Mouse (Mus musculus) erythroid progenitor cell, adult 5-6 weeks (primary cell): ENCODE data around the gene Vav2. TPM values are rescaled to one million over a fixed set of nuclear protein-coding genes. Genes with fewer than 3 reads are reported as not detected.

Source experiments
- ATAC-seq: replicated peaks from 2 replicates; pipeline ENCODE4 v1.8.0; 2016; ENCODE audit warnings: moderate number of reproducible peaks, mild to moderate bottlenecking, moderate TSS enrichment, inconsistent platforms; ENCODE audit not compliant: poor library complexity, low FRiP score, severe bottlenecking
- total RNA-seq, 2 experiments: library from RNA; stranded (forward) in 1 of 2; stranded (reverse) in 1 of 2; fragments of 150-400 nt in 1 of 2; fragments of 186-747, 209-891 nt in 1 of 2; gene quantifications; 2 replicates each; pipeline versions ENCODE4 v1.2.3 to v1.2.4; 2015 to 2017; ENCODE audit warnings: low replicate concordance in 2 of 2

Vav2 gene
- total RNA-seq, 2 experiments from 2014 or later = 1.7 to 10.7 TPM

- ATAC-seq = no peak
Measured at GRCm38 (mm10) chr2:27412245-27412800, 14.5 kb downstream of the Vav2 start.

- no peak for ATAC-seq
Measured at GRCm38 (mm10) chr2:27411688-27412174, 15.1 kb downstream of the Vav2 start.

GRCm38 (mm10) chr2:27410518-27411140 lies 16.2 kb downstream of the Vav2 start:
- ATAC-seq = no peak

- no peak for ATAC-seq
Measured at GRCm38 (mm10) chr2:27408194-27408593, 18.6 kb downstream of the Vav2 start.

GRCm38 (mm10) chr2:27406928-27407327 lies 19.9 kb downstream of the Vav2 start:
- ATAC-seq = no peak

DNA sequence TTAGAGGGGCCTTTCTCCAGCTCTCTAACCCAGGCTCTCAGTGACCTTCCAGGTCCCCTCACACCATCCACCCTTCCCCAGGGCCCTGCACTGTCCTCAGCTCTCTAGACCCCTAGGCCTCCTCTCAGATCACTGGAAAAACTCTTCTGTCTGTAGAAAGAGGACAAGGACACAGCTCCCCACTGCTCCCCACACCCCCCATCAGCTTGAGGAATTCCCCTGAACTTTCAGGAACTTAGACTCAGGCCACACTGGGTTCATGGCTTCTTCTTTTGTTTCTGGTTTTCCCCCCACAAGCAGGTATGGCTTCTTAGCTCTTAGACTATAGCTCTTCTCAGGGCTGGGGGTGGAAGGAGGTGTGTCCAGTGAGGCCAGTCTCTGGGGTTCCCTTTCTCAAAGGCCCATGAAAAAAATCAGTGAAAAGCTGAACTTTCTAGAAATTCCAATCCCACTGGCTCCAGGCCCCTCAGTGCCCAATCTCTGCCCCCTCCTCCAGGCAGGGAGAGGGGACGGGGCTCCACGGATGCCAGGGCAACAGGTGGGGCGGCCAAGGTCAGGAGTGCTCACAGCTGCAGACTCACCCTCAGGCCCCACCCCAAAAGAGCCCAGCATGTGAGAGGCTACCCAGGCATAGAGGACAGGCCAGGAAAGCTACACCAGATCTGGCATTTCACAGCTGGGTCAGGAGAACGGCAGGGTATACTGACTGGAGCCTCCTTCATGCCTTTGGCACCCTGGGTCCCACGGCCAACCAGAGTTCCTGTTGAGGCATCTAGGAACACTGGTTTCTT lies 21.5 kb downstream of the Vav2 start:
- no peak for ATAC-seq

DNA sequence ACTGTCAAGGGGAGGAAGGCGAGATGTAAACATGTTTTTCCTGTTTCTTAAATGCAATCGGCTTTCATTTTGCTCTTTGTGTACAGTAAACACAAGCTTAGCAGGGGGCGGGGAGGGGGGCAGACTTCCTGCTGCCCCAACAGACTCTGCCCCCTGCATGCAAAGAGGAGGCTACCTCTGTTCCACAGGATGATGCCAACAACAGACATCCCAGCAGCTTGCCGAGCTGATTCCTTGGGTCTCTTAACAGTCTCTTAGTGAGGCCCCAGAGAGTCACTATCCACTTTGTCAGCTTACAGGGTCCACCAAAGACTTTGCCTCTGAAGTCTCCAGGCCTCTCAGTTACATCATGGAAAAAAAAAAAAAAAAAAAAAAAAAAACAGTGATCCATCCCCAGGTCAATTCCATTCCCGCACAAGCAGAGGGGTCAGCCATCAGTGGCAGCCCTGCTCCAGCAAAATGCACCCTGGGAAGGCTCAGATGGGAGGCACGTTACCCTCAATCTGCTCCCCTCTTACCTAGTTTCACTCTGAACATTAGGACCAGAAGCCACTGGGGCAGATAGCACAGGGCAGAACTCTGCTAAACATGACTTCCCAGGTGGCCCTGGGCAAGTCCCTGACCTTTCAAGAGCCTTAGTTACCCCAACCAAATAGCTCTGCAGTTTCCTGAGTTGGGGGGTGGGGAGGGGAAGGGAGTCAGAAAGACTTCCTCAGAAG lies 22.3 kb downstream of the Vav2 start:
- ATAC-seq = no peak

- ATAC-seq = no peak
Measured at GRCm38 (mm10) chr2:27401544-27401943, 25.3 kb downstream of the Vav2 start.

- ATAC-seq = no peak
Measured at GRCm38 (mm10) chr2:27400083-27400482, 26.8 kb downstream of the Vav2 start.

DNA sequence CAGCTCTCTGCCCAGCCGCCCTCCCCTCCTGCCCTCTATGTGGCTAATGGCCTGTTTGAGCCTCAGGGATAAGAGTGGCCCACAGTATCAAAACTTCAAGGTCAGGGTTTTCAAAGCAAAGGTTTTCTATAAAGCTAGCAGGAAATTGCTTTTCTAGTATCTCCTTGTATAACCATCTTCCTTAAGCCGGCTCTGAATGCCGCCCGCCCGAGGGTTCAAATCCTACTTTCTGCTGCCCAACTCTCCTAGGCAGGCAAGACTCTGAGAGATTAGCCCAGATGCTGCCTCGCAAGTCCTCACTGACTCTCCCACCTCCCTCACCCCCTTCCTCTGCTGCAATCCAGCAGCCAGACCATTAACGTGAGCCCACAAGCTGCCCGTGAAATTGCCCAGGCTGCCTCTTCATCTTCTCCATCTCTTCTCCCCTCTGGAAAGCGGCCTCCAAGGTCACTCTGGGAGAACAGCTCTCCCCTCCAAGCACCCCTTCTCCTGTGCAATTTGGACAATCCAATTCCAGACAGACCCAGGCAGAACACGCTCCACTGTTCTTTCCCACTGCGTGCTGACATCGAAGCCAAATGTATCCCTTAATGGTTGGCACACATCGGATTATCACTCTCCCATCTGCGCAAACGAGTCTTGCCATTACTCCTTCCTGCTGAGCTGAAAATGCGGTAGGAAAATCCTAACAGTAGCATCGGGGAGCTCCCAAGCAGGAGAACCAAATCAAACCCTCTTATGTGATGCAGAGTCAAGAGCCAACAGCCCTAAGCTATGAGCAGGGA lies 30.0 kb downstream of the Vav2 start:
- no peak for ATAC-seq

GRCm38 (mm10) chr2:27394158-27394832 lies 32.5 kb downstream of the Vav2 start:
- ATAC-seq = no peak

- no peak for ATAC-seq
Measured at GRCm38 (mm10) chr2:27392278-27392677, 34.6 kb downstream of the Vav2 start.

DNA sequence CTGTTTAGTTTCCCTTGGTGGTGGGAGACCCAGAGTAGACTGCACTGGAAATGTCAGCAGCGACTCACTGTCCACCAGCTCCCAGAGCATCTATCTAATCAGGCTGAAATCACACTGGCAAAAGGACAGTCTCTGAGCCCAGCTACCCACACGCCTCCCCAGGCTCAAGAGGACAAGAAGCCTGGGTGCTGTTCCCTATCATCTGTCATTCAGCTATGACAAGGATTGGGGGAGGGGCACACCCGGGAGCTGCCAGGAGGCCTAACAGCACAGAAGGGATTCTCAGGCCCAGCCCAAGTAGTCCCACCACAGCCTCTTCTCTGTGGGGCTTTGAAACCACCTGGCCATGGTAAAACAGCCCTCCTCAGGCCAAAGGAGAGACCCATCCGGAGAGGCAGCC lies 36.1 kb downstream of the Vav2 start:
- no peak for ATAC-seq

DNA sequence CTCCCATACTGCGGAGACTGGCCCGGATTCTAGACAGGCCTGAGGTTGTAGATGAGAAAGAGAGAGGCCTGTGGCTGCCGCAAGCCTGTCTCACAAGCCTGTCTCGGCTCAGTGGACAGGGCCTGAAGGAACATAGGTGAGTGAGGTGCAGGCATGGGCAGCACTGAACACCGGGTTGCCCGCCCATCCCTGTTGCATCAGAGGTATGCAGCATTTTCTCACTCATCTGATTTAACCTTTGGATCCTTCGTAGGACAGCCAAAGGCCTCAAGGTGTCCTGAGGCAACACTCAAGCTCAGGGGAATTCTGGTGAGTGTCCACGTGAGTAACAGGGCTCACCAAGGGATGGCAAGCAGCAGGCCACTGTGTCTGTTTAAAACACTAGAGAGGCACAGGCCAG lies 36.5 kb downstream of the Vav2 start:
- no peak for ATAC-seq

GRCm38 (mm10) chr2:27389272-27390162 lies 37.3 kb downstream of the Vav2 start:
- ATAC-seq = no peak

- no peak for ATAC-seq
Measured at GRCm38 (mm10) chr2:27387209-27387608, 39.6 kb downstream of the Vav2 start.

DNA sequence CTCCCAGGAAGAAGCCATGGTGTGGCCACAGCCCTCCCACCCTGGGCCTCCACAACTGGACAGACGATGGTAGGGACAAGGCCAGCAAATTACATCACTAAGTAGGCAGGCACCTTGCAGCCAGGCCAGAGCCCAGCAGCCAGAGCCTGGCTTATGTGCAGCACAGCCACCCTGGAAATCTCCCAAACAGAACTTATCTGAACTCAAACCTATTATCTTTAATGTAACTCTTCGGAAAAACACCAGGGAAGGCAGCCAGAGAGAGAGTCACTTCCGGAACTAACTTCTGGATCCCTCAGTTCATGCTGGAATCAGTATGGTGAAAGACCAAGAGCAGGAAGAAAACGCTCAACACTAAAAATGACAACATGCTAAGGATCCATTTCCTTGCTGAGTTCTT lies 45.1 kb downstream of the Vav2 start:
- no peak for ATAC-seq

DNA sequence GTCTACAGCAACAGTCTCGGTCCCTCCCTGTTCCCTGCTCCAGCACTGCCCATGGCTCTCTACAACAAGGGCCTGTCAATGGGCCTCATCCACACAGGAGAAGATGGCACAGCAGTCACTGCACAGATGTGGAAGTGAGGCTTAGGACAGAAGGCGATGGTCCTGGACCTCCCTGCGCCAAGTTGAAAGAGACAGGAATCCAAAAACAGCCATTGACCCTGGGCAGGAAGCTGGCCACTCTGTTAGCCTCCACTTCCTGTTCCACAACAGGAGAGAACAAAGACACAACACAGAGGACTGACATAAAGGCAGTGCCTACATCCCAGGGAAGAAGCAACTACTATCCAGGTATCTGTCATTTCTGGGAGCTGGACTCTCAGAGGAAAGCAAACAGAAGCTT lies 45.6 kb downstream of the Vav2 start:
- no peak for ATAC-seq
